Mouse (Mus musculus): ENCODE results near the gene Gadd45a. TPM values are rescaled to one million over a fixed set of nuclear protein-coding genes. Genes with fewer than 3 reads are reported as not detected.

Gadd45a gene
- polyA plus RNA-seq, 1 experiment from 2014 or later: 68.1 TPM

GRCm38 (mm10) chr6:67076348-67076747, 39.1 kb upstream of the Gadd45a start:
- no peak overlapping the region for H3K4me3 ChIP-seq (ENCODE audit: low read depth, low read length)
- 60% methylated on average over 1 of the region's 1 CpGs for WGBS
- no peak overlapping the region for H3K4me2 ChIP-seq (replicated peaks; ENCODE audit: low read depth)
- H3K36me3 ChIP-seq (ENCODE audit: control insufficient read depth, insufficient read depth): no peaks in the 10 kb centered on the region; the same call in 1 of the 2 replicates
- H3K27me3 ChIP-seq (replicated peaks; ENCODE audit: control insufficient read depth, insufficient read depth, low read length): no peaks in the 10 kb centered on the region
- H3K4me1 ChIP-seq (replicated peaks; ENCODE audit: control insufficient read depth, insufficient read depth, low read length): 0 out of 2 replicates have a peak, but pooled peaks cover 3% of the 10 kb centered on the region
- TF ChIP-seq CTCF (IDR thresholded peaks at IDR 0.05; ENCODE audit: low read depth): no peak
- no peak overlapping the region for H3K27ac ChIP-seq (ENCODE audit: low read depth, low read length)
- H3K9me3 ChIP-seq (ENCODE audit: control insufficient read depth): no peaks in the 10 kb centered on the region
- H3K9ac ChIP-seq (ENCODE audit: low read depth, low read length): no peak overlapping the region
- ATAC-seq: no peak

GRCm38 (mm10) chr6:67074868-67075267, 37.6 kb upstream of the Gadd45a start:
- ATAC-seq: no peak
- no peaks in the 10 kb centered on the region for H3K27me3 ChIP-seq (replicated peaks; ENCODE audit: control insufficient read depth, insufficient read depth, low read length)
- H3K4me1 ChIP-seq (replicated peaks; ENCODE audit: control insufficient read depth, insufficient read depth, low read length): 0 out of 2 replicates have a peak, but pooled peaks cover 3% of the 10 kb centered on the region
- H3K4me3 ChIP-seq (ENCODE audit: low read depth, low read length): no peak overlapping the region
- no peak overlapping the region for H3K9ac ChIP-seq (ENCODE audit: low read depth, low read length)
- no peaks in the 10 kb centered on the region for H3K9me3 ChIP-seq (ENCODE audit: control insufficient read depth)
- no peaks in the 10 kb centered on the region; the same call in 1 of the 2 replicates for H3K36me3 ChIP-seq (ENCODE audit: control insufficient read depth, insufficient read depth)
- TF ChIP-seq CTCF (IDR thresholded peaks at IDR 0.05; ENCODE audit: low read depth): no peak
- H3K27ac ChIP-seq (ENCODE audit: low read depth, low read length): no peak overlapping the region
- H3K4me2 ChIP-seq (replicated peaks; ENCODE audit: low read depth): no peak overlapping the region

- Histone ChIP-seq H3K4me2 (replicated peaks; ENCODE audit: low read depth) (no peak overlapping the region), H3K27me3 (replicated peaks; ENCODE audit: control insufficient read depth, insufficient read depth, low read length) (no peaks in the 10 kb centered on the region), H3K36me3 (ENCODE audit: control insufficient read depth, insufficient read depth) (no peaks in the 10 kb centered on the region; the same call in 1 of the 2 replicates), H3K9me3 (ENCODE audit: control insufficient read depth) (no peaks in the 10 kb centered on the region), H3K4me1 (replicated peaks; ENCODE audit: control insufficient read depth, insufficient read depth, low read length) (0 out of 2 replicates have a peak, but pooled peaks cover 3% of the 10 kb centered on the region), H3K9ac (ENCODE audit: low read depth, low read length) (no peak overlapping the region), H3K27ac (ENCODE audit: low read depth, low read length) (no peak overlapping the region), H3K4me3 (ENCODE audit: low read depth, low read length) (no peak overlapping the region)
- TF ChIP-seq CTCF (IDR thresholded peaks at IDR 0.05; ENCODE audit: low read depth): no peak
- ATAC-seq: no peak
- 82% methylated on average over 5 of the region's 5 CpGs for WGBS
These were observed 36.7 kb upstream of the Gadd45a start for GRCm38 (mm10) chr6:67073929-67074328.

GRCm38 (mm10) chr6:67073446-67073845, 36.2 kb upstream of the Gadd45a start:
- H3K9ac ChIP-seq (ENCODE audit: low read depth, low read length): no peak overlapping the region
- no peaks in the 10 kb centered on the region for H3K27me3 ChIP-seq (replicated peaks; ENCODE audit: control insufficient read depth, insufficient read depth, low read length)
- H3K4me1 ChIP-seq (replicated peaks; ENCODE audit: control insufficient read depth, insufficient read depth, low read length): 0 out of 2 replicates have a peak, but pooled peaks cover 3% of the 10 kb centered on the region
- 89% methylated on average over 4 of the region's 4 CpGs for WGBS
- no peaks in the 10 kb centered on the region for H3K9me3 ChIP-seq (ENCODE audit: control insufficient read depth)
- TF ChIP-seq CTCF (IDR thresholded peaks at IDR 0.05; ENCODE audit: low read depth): no peak
- H3K4me2 ChIP-seq (replicated peaks; ENCODE audit: low read depth): no peak overlapping the region
- H3K36me3 ChIP-seq (ENCODE audit: control insufficient read depth, insufficient read depth): no peaks in the 10 kb centered on the region; the same call in 1 of the 2 replicates
- no peak overlapping the region for H3K27ac ChIP-seq (ENCODE audit: low read depth, low read length)
- no peak for ATAC-seq
- no peak overlapping the region for H3K4me3 ChIP-seq (ENCODE audit: low read depth, low read length)

GRCm38 (mm10) chr6:67071615-67072014, 34.4 kb upstream of the Gadd45a start:
- no peaks in the 10 kb centered on the region for H3K27me3 ChIP-seq (replicated peaks; ENCODE audit: control insufficient read depth, insufficient read depth, low read length)
- H3K9ac ChIP-seq (ENCODE audit: low read depth, low read length): no peak overlapping the region
- H3K27ac ChIP-seq (ENCODE audit: low read depth, low read length): no peak overlapping the region
- no peaks in the 10 kb centered on the region for H3K4me1 ChIP-seq (replicated peaks; ENCODE audit: control insufficient read depth, insufficient read depth, low read length)
- WGBS: 70% methylated on average over 1 of the region's 1 CpGs
- TF ChIP-seq CTCF (IDR thresholded peaks at IDR 0.05; ENCODE audit: low read depth): no peak
- H3K4me2 ChIP-seq (replicated peaks; ENCODE audit: low read depth): no peak overlapping the region
- ATAC-seq: no peak
- H3K4me3 ChIP-seq (ENCODE audit: low read depth, low read length): no peak overlapping the region
- H3K36me3 ChIP-seq (ENCODE audit: control insufficient read depth, insufficient read depth): no peaks in the 10 kb centered on the region; the same call in 1 of the 2 replicates
- no peaks in the 10 kb centered on the region for H3K9me3 ChIP-seq (ENCODE audit: control insufficient read depth)

- H3K9ac ChIP-seq (ENCODE audit: low read depth, low read length): no peak overlapping the region
These were observed 32.6 kb upstream of the Gadd45a start for GRCm38 (mm10) chr6:67069800-67070315.

More at GRCm38 (mm10) chr6:67069800-67070315, 32.6 kb upstream of the Gadd45a start:
- Histone ChIP-seq H3K36me3 (ENCODE audit: control insufficient read depth, insufficient read depth) (no peaks in the 10 kb centered on the region; the same call in 1 of the 2 replicates), H3K27me3 (replicated peaks; ENCODE audit: control insufficient read depth, insufficient read depth, low read length) (no peaks in the 10 kb centered on the region), H3K4me2 (replicated peaks; ENCODE audit: low read depth) (peak overlapping the region; percentile 13; the same call in 1 of the 2 replicates), H3K4me3 (ENCODE audit: low read depth, low read length) (no peak overlapping the region), H3K4me1 (replicated peaks; ENCODE audit: control insufficient read depth, insufficient read depth, low read length) (no peaks in the 10 kb centered on the region), H3K9me3 (ENCODE audit: control insufficient read depth) (no peaks in the 10 kb centered on the region), H3K27ac (ENCODE audit: low read depth, low read length) (no peak overlapping the region)
- no peak for TF ChIP-seq CTCF (IDR thresholded peaks at IDR 0.05; ENCODE audit: low read depth)
- ATAC-seq: no peak
- WGBS: 57% methylated on average over 9 of the region's 9 CpGs
